ENCODE assay signal across 13 mouse cellular contexts in genomic region chr4:56160551-56161256, GRCm38 (mm10).
DNase-seq lines count a peak whose midpoint lies in the region; ATAC-seq and TF ChIP-seq lines count a peak whose summit lies in the region.
"Had no signal": no experiment of that assay in that cellular context is flagged by ENCODE, and none has a peak within 500 bp of the region (broad histone marks: within the 10 kb centered on the region; RNA-seq: fewer than 3 reads in every experiment).

No protein-coding gene starts in this region.

- WGBS in forebrain, embryonic 10.5 days = 86% methylated on average over 13 of the region's 13 CpGs
- WGBS in forebrain, postnatal 0 days = 51% methylated on average over 13 of the region's 13 CpGs
- 56% methylated on average over 13 of the region's 13 CpGs for whole genome bisulfite sequencing in forebrain, embryonic 12.5 days
- WGBS in hindbrain, postnatal 0 days = 50% methylated on average over 13 of the region's 13 CpGs

- H3K9me3 ChIP-seq in forebrain, embryonic 10.5 days = no peaks in the 10 kb centered on the region
- no peaks in the 10 kb centered on the region for H3K9me3 ChIP-seq in forebrain, postnatal 0 days (ENCODE audit: low read length)
- H3K9me3 ChIP-seq in forebrain, embryonic 12.5 days = no peaks in the 10 kb centered on the region
- H3K9me3 ChIP-seq in hindbrain, postnatal 0 days (ENCODE audit: low read length) = no peaks in the 10 kb centered on the region
- H3K9me3 ChIP-seq: heart, embryonic 13.5 days; hindbrain, embryonic 15.5 days; limb, embryonic 12.5 days had no signal

- H3K9ac ChIP-seq in forebrain, postnatal 0 days = no peak overlapping the region
- no peak overlapping the region for H3K9ac ChIP-seq in forebrain, embryonic 12.5 days
- no peak overlapping the region for H3K9ac ChIP-seq in hindbrain, postnatal 0 days (replicated peaks; ENCODE audit: low read length)
- H3K9ac ChIP-seq: heart, embryonic 13.5 days; hindbrain, embryonic 15.5 days; limb, embryonic 12.5 days; liver, postnatal 0 days had no signal

- no peaks in the 10 kb centered on the region for H3K36me3 ChIP-seq in forebrain, embryonic 10.5 days (replicated peaks)
- H3K36me3 ChIP-seq in forebrain, postnatal 0 days (ENCODE audit: insufficient read depth) = no peaks in the 10 kb centered on the region
- no peaks in the 10 kb centered on the region for H3K36me3 ChIP-seq in forebrain, embryonic 12.5 days (replicated peaks)
- H3K36me3 ChIP-seq in hindbrain, postnatal 0 days (ENCODE audit: insufficient read depth, low read length) = no peaks in the 10 kb centered on the region
- H3K36me3 ChIP-seq: heart, embryonic 13.5 days; hindbrain, embryonic 15.5 days; limb, embryonic 12.5 days had no signal

- peak overlapping the region; percentile 67 for H3K27ac ChIP-seq in forebrain, embryonic 10.5 days
- H3K27ac ChIP-seq in forebrain, postnatal 0 days (ENCODE audit: low read depth, low read length) = no peak overlapping the region
- peak overlapping the region; percentile 60 for H3K27ac ChIP-seq in forebrain, embryonic 12.5 days
- H3K27ac ChIP-seq in hindbrain, postnatal 0 days = no peak overlapping the region
- H3K27ac ChIP-seq: heart, embryonic 13.5 days; hindbrain, embryonic 15.5 days; limb, embryonic 12.5 days had no signal

- peaks cover 11% of the 10 kb centered on the region for H3K4me1 ChIP-seq in forebrain, embryonic 10.5 days
- no peaks in the 10 kb centered on the region for H3K4me1 ChIP-seq in forebrain, postnatal 0 days (ENCODE audit: insufficient read depth)
- H3K4me1 ChIP-seq in forebrain, embryonic 12.5 days = peaks cover 11% of the 10 kb centered on the region
- no peaks in the 10 kb centered on the region for H3K4me1 ChIP-seq in hindbrain, postnatal 0 days (ENCODE audit: insufficient read depth, low read length)
- H3K4me1 ChIP-seq: heart, embryonic 13.5 days; limb, embryonic 12.5 days had no signal

- no peak for ATAC-seq in forebrain, postnatal 0 days
- ATAC-seq in forebrain, embryonic 12.5 days (ENCODE audit: low FRiP score) = peak; percentile 85
- ATAC-seq in hindbrain, postnatal 0 days = peak; percentile 59
- ATAC-seq in CD4-positive, CD25-positive, alpha-beta regulatory T cell, adult 4 months = no peak
- ATAC-seq: liver, postnatal 0 days had no signal

- H3K4me2 ChIP-seq in forebrain, postnatal 0 days (ENCODE audit: low read depth) = no peak overlapping the region
- no peak overlapping the region; the same call in 1 of the 2 replicates for H3K4me2 ChIP-seq in forebrain, embryonic 12.5 days
- H3K4me2 ChIP-seq in hindbrain, postnatal 0 days (ENCODE audit: low read depth, low read length) = no peak overlapping the region
- H3K4me2 ChIP-seq: heart, embryonic 13.5 days; hindbrain, embryonic 15.5 days; limb, embryonic 12.5 days had no signal

- H3K4me3 ChIP-seq in forebrain, embryonic 10.5 days = no peak overlapping the region
- no peak overlapping the region for H3K4me3 ChIP-seq in forebrain, postnatal 0 days (ENCODE audit: low read depth, low read length)
- no peak overlapping the region for H3K4me3 ChIP-seq in forebrain, embryonic 12.5 days (replicated peaks)
- H3K4me3 ChIP-seq in hindbrain, postnatal 0 days (ENCODE audit: low read length) = no peak overlapping the region
- H3K4me3 ChIP-seq: heart, embryonic 13.5 days; hindbrain, embryonic 15.5 days; limb, embryonic 12.5 days had no signal

- TF ChIP-seq CTCF in forebrain, postnatal 0 days (IDR thresholded peaks at IDR 0.05; ENCODE audit: low read depth) = no peak
- no peak for TF ChIP-seq CTCF in hindbrain, postnatal 0 days (IDR thresholded peaks at IDR 0.05; ENCODE audit: low read depth)

- no peaks in the 10 kb centered on the region for H3K27me3 ChIP-seq in forebrain, embryonic 10.5 days (ENCODE audit: poor library complexity, severe bottlenecking)
- H3K27me3 ChIP-seq in forebrain, postnatal 0 days (ENCODE audit: insufficient read depth, low read length) = no peaks in the 10 kb centered on the region
- no peaks in the 10 kb centered on the region for H3K27me3 ChIP-seq in forebrain, embryonic 12.5 days
- no peaks in the 10 kb centered on the region for H3K27me3 ChIP-seq in hindbrain, postnatal 0 days (ENCODE audit: insufficient read depth, low read length)
- H3K27me3 ChIP-seq: heart, embryonic 13.5 days; hindbrain, embryonic 15.5 days; limb, embryonic 12.5 days had no signal

- DNase-seq in forebrain, embryonic 10.5 days (ENCODE audit: extremely low spot score, low spot score) = no peak
- DNase-seq in forebrain, postnatal 0 days = no peak
- DNase-seq in 3T3-L1 (ENCODE audit: low read depth, low spot score) = peak; percentile 56
- peak; percentile 8 for DNase-seq in hindbrain, postnatal 0 days (ENCODE audit: low spot score)
- no peak for DNase-seq in T-cell, adult 2 months (ENCODE audit: low spot score)
- no peak for DNase-seq in right cerebral cortex, adult 18-20 months
- DNase-seq: liver, postnatal 0 days; right cerebral cortex, postnatal 25 days had no signal

Comparison
In these comparisons a context has a peak if more than half of its experiments do, and no peak if none do; other contexts are left out.
1. H3K27ac ChIP-seq: peak in forebrain, embryonic 10.5 days (single experiment) and forebrain, embryonic 12.5 days (single experiment); none in forebrain, postnatal 0 days (single experiment) and hindbrain, postnatal 0 days (single experiment).
2. ATAC-seq: peak in forebrain, embryonic 12.5 days (single experiment) and hindbrain, postnatal 0 days (single experiment); none in forebrain, postnatal 0 days (single experiment) and CD4-positive, CD25-positive, alpha-beta regulatory T cell, adult 4 months (single experiment).
3. DNase-seq: peak in 3T3-L1 (single experiment) and hindbrain, postnatal 0 days (single experiment); none in forebrain, embryonic 10.5 days (single experiment), forebrain, postnatal 0 days (single experiment), T-cell, adult 2 months (single experiment) and right cerebral cortex, adult 18-20 months (single experiment).